Mouse (Mus musculus) spleen, adult 10 weeks (tissue): Measurements from ENCODE around the gene Acad10. TPM values are rescaled to one million over a fixed set of nuclear protein-coding genes. Genes with fewer than 3 reads are reported as not detected.

Source experiments
- polyA plus RNA-seq: library from polyadenylated mRNA; stranded (reverse); fragments of 350-450 nt; fragmentation: Illumina TruSeq; extraction: RNeasy Lipid Tissue Mini Kit (QIAGEN cat#74804); gene quantifications from one replicate; pipeline ENCODE4 v1.2.3, GENCODE M21; 2015; ENCODE audit warnings: low replicate concordance; ENCODE audit not compliant: insufficient read depth

Acad10 gene
- 3.7 TPM for polyA plus RNA-seq

GRCm38 (mm10) chr5:121660059-121660896 is at the start of gene Acad10, which contains the start of gene Brap:
Gene Acad10, minus strand, starts transcription at chr5:121660514.
Gene Brap, plus strand, starts transcription at chr5:121660563.

GRCm38 (mm10) chr5:121618592-121619513 is 41.5 kb downstream of the Acad10 start, which contains the start of gene Acad12:
Gene Acad12, minus strand, starts transcription at chr5:121618938.

DNA sequence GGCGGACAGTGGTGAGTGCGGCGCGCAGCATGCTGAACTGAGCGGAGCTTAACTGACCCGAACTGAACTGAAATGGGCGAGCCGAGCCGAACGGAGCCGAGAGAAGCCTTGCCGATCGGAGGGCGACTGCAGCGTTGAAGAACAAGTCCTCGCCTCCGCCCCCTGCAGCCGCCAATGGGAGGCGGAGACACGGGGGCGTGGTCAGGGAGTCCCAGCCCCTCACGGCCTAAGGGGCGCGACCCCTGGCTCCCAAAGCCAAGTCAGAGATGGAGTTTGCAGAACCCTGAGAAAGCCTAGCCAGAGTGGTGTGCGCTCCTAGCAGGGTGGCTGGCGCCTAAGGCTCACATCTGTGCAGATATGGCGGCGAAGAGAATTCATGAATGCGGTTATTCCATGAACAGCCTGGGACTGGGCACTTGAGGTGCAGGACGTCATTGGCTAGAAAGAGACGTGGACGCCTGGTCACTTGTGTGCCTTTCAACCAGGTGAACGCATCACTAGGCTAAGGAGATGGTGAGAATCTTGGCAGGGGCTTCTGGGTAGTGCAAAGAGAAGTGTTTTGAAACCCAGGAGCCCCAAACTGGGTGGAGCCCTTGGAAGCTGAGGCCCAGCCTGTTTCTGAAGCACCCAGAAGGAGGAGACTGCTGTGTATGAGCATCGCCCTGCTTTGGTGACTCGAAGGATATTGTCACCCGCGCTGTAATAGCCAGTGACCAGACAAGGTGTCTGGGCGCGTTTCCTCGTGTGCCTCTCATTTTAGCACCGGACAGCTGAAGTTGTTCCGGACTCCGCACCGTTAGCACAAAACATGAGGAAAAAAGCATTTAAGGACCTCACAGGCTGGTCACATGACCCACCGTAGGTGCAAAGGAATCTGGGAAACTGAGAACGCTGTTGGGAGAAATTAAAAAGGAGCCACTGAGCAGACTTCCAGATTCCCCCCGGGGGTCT is 66.6 kb downstream of the Acad10 start, which contains the start of gene Aldh2:
Gene Aldh2 (minus strand): TSS at position 374 of the 951 bp plus-strand sequence.

Other genes with a start within 250 kb of the Acad10 start
- 0.15 TPM for gene Tmem116, start 208.6 kb downstream of the Acad10 start, polyA plus RNA-seq
- gene Erp29, start 208.0 kb downstream of the Acad10 start, polyA plus RNA-seq, result 160 TPM
- gene Adam1b, start 157.1 kb downstream of the Acad10 start, polyA plus RNA-seq, result not detected
- 9.4 TPM for gene Adam1a, start 115.0 kb downstream of the Acad10 start, polyA plus RNA-seq
- gene Gm42878, start 115.0 kb downstream of the Acad10 start, polyA plus RNA-seq, result not detected
- 119 TPM for gene Mapkapk5, start 114.6 kb downstream of the Acad10 start, polyA plus RNA-seq
- gene Aldh2, start 66.7 kb downstream of the Acad10 start, polyA plus RNA-seq, result 192 TPM
- 6.9 TPM for gene Acad12, start 41.6 kb downstream of the Acad10 start, polyA plus RNA-seq
- 47.5 TPM for gene Brap, start within 50 bp of the Acad10 start, polyA plus RNA-seq
- gene Atxn2, start 50.8 kb upstream of the Acad10 start, polyA plus RNA-seq, result 57.8 TPM
- gene Sh2b3, start 177.1 kb upstream of the Acad10 start, polyA plus RNA-seq, result 79.7 TPM
- gene Pheta1, start 188.5 kb upstream of the Acad10 start, polyA plus RNA-seq, result 0.97 TPM